Comparison of ENCODE assay signal across 15 mouse cellular contexts in the genomic region with DNA sequence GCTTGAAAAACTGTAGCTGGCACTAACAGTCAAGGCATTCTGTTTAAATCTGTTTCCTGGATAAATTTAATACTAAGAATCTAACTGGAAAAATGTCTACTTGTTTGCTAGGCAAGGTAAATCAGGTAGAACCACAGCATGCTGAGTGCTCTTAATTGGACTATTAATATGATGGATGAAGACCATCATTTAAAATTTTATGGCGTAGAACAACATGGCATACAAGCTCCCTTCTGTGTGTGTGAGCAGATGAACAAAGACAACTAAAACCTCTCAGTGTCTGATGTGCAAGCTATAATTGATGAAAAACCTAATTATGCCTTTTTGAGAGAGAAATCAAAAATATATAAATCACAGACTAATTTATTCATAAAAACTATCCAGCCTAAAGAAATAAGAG.
"Had no signal": no experiment of that assay in that cellular context is flagged by ENCODE, and none has a peak within 500 bp of the region (broad histone marks: within the 10 kb centered on the region; RNA-seq: fewer than 3 reads in every experiment).

No protein-coding gene starts in this region.

- H3K9me3 ChIP-seq: liver, embryonic 12.5 days; midbrain, embryonic 10.5 days; midbrain, embryonic 13.5 days; midbrain, embryonic 15.5 days had no signal

- H3K36me3 ChIP-seq: liver, embryonic 12.5 days; midbrain, embryonic 10.5 days; midbrain, embryonic 13.5 days; midbrain, embryonic 15.5 days had no signal

- H3K27me3 ChIP-seq: liver, embryonic 12.5 days; midbrain, embryonic 13.5 days; midbrain, embryonic 15.5 days had no signal

- H3K9ac ChIP-seq: liver, embryonic 12.5 days; liver, embryonic 14.5 days; lung, embryonic 14.5 days; midbrain, embryonic 13.5 days; midbrain, embryonic 15.5 days had no signal

- H3K4me3 ChIP-seq: liver, embryonic 12.5 days; midbrain, embryonic 10.5 days; midbrain, embryonic 13.5 days; midbrain, embryonic 15.5 days; myocyte had no signal

- H3K4me2 ChIP-seq: liver, embryonic 12.5 days; lung, embryonic 14.5 days; midbrain, embryonic 13.5 days; midbrain, embryonic 15.5 days had no signal

- H3K27ac ChIP-seq: liver, embryonic 12.5 days; liver, embryonic 14.5 days; midbrain, embryonic 10.5 days; midbrain, embryonic 13.5 days; midbrain, embryonic 15.5 days had no signal

- H3K4me1 ChIP-seq: liver, embryonic 12.5 days; midbrain, embryonic 10.5 days; midbrain, embryonic 13.5 days; midbrain, embryonic 15.5 days had no signal

- DNase-seq: lung, adult 18-20 months; lung, embryonic 14.5 days; lung, postnatal 10 days; lung, postnatal 4 days; right cerebral cortex, postnatal 14 days; spleen, adult 18-20 months; thymus, adult 18-20 months; thymus, postnatal 14 days; thymus, postnatal 36 days had no signal

- ATAC-seq: liver, embryonic 12.5 days; midbrain, embryonic 13.5 days; midbrain, embryonic 15.5 days had no signal
